Mouse (Mus musculus): ENCODE results near the gene Riox1.

Riox1 gene

DNA sequence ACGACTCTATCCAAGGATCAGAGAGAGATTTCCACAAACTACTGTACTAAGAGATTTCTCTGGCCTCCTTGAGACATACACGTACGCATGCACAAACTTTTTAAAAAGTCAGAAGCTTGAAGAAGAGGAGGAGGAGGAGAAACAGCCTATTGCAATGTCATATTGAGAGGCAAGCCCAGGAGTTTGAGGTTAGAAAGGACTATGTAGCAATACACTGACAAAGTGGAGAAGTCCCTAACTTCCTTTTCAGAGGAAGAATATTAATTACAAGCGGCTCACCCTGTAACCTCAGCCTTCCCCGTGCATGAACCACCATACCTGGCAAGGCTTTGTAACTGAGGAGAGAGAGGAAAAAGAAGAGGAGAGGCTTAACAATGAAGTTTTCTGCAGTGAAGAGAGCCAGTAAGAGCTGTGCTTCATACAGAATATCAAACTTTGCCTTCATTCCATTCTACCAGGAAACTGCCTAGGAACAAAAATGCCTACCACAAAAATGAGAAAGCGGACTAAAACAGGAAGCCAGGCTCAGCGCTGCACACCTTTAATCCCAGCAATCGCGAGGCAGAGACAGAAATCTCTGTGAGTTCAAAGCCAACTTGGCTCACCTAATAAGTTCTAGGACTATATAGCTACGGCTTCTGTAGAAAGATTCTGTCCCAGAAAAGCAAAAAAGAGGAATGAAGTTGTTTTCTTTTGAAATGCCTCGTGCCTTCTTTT, 474 bp upstream of the Riox1 start:
- DNase-seq (ENCODE audit: low spot score): no peak

DNA sequence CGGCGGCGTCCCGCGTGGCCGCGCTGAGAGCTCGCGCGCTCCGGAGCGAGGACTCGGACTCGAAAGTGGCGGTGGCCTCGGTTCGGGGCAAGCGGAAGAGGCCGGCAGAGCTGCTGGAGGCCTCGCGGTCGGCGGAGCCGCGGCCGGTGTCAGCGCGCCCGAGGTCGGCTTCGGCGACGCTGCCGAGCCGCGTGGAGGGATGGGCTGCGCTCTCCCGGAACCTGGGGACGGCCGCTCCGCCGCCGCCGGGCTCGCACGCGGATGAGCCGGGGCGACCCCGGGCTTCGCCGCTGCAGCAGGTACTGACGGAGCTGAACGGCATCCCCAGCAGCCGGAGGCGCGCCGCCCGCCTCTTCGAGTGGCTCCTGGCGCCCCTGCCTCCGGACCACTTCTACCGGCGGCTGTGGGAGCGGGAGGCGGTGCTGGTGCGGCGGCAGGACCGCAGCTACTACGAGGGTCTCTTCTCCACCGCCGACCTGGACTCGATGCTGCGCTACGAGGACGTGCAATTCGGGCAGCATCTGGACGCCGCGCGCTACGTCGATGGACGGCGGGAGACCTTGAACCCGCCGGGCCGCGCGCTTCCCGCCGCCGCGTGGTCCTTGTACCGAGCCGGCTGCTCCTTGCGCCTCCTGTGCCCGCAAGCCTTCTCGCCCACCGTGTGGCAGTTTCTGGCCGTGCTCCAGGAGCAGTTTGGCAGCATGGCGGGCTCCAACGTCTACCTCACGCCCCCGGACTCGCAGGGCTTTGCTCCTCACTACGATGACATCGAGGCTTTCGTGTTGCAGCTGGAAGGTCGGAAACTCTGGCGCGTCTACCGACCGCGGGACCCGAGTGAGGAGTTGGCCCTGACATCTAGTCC, 663 bp downstream of the Riox1 start:
- peak; percentile 57 for DNase-seq (ENCODE audit: low spot score)

DNA sequence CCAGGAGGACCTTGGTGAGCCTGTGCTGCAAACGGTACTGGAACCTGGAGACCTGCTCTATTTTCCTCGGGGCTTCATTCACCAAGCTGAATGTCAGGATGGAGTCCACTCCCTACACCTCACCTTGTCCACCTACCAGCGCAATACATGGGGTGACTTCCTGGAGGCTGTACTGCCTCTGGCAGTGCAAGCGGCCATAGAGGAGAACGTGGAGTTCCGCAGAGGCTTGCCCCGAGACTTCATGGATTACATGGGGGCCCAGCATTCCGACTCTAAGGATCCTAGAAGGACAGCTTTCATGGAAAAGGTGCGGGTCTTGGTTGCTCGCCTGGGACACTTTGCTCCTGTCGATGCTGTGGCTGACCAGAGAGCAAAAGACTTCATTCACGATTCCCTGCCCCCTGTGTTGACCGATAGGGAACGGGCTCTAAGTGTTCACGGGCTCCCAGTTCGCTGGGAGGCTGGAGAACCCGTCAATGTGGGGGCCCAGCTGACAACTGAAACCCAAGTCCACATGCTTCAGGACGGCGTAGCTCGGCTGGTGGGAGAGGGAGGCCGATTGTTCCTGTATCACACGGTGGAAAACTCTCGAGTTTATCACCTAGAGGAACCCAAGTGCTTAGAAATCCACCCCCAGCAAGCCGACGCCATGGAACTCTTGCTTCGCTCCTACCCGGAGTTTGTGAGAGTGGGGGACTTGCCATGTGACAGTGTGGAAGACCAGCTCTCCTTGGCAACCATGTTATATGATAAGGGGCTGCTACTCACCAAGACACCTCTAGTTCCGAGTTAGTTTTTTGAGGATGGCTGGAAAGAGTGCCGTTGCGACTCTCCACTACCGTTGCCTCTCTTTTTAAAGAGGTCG, 1.5 kb downstream of the Riox1 start:
- DNase-seq (ENCODE audit: low spot score): no peak

DNA sequence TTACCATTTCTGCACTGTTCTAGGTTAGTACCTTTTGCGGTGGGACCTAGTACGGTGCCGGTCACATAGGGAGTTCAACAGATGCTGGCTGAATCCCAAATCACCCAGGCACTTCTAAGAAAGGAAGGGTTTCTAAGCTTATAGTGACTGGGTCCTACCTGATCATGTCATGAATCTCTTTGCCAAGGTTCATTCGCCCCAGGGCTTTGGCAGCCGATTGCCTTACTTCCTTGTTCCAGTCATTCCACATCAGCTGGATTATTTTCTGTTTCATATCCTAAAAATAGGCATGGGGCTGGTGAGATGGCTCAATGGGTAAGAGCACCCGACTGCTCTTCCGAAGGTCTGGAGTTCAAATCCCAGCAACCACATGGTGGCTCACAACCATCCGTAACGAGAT, 7.9 kb downstream of the Riox1 start:
- no peak for DNase-seq (ENCODE audit: low spot score)

DNA sequence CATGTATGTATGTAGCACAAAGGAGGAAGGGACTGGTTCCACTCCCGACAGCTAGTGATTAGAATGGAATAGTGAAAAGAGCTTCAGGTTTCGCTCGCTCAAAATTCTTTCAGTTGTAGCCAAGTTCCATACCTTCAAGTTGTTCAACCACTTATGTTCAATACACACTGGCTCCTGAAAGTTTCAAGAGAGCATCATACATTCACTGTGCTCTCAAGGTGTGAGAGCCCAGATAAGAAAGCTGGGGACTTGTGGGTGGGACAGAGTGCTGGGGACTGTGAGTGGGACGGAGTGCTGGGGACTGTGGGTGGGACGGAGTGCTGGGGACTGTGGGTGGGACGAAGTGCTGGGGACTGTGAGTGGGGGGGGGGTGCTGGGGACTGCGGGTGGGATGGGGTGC, 14.8 kb downstream of the Riox1 start:
- no peak for DNase-seq (ENCODE audit: low spot score)

DNA sequence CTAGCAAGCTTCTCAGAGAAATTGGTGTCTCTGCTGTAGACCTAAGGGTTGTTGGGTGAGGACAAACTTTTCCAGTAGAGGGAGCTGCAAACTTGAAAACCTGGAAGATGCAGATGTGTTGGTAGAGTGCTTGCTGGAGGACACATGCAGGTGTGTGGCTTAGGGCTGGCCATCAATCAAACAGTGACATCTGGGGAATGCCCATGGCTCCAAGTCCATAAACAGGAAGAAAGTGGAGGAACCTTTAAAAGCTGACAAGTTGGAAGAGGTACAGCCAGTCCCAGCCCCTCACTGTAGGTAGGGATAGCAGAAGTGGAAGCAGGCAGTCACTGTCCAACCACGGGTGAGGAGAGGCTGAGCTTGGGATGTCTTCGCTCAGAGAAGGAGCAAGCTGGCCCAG, 21.7 kb downstream of the Riox1 start:
- DNase-seq (ENCODE audit: low spot score): peak; percentile 55

DNA sequence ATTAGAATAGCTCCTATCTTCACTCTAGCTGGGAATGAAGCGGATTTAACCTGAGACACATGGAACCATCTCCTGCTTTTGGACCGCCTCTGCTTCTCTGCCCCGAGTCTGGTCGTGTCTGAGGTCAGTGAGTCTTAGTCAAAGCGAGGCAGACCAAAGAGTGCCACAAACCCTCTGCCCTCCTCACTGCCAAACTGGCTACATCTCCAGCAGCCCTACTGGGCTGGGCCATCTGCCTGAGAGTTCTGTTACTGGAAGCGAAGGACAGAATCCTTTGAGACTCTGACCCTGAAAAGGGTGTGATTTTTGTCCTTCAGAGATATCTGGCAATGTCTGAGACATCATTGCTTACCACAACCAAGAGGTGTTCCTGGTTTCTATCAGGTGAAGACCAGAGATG, 28.5 kb downstream of the Riox1 start:
- no peak for DNase-seq (ENCODE audit: low spot score)

DNA sequence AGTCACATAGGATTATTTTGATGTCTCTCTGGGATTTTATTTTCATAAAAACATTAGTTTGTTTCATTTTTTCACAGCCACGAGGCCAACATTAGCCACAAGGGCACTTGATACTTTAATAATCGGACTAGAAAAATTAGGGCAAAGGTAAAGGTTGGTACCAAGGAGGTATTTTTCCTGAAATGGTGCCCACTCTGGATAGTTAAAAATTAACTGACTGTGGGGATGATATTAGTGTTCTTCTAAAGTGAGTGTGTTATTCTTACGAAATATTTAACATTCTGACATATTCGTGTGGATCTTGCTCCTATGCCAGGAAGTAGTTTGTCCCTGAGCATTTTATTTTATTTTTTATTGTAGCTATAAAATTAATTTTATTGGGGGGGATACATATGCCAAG, 31.2 kb downstream of the Riox1 start:
- DNase-seq (ENCODE audit: low spot score): no peak

DNA sequence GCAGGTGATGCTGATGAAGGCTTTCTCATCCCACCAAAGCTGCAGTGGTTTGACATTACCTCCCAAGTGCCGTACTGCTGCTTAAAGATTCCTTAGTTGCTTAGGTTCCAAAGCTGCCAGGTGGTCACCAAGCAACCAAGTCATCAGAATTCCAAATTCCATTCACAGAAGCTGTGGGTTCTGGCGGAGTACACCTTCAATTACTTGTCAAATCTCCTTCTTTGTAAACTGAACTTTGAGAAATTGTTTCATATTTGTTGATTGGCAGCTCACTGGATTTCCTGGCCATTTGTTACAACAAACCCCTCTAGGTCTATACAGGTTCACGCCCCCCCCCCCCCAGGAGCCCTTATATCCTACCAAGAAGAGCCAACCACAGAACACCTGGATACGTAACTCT, 34.3 kb downstream of the Riox1 start, which contains the start of gene Heatr4:
TSS of gene Heatr4 (minus strand) at position 101 of the 400 bp plus-strand sequence.
- no peak for DNase-seq (ENCODE audit: low spot score)

DNA sequence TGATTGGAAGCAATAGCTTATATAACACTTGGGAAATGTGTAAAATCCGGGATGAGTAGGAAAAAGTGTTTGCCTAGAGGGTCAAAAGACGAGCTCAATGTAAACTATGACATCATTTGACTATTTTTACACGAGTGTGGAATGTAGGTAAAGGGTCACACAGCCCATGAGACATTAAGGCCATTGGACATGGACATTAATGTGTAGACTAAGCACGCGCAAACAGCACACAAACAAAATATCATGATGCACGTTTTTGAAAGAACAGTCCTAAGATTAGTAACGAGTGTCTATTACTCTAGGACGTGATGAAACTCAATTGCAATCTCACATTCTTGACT, 36.8 kb downstream of the Riox1 start:
- DNase-seq (ENCODE audit: low spot score): no peak

DNA sequence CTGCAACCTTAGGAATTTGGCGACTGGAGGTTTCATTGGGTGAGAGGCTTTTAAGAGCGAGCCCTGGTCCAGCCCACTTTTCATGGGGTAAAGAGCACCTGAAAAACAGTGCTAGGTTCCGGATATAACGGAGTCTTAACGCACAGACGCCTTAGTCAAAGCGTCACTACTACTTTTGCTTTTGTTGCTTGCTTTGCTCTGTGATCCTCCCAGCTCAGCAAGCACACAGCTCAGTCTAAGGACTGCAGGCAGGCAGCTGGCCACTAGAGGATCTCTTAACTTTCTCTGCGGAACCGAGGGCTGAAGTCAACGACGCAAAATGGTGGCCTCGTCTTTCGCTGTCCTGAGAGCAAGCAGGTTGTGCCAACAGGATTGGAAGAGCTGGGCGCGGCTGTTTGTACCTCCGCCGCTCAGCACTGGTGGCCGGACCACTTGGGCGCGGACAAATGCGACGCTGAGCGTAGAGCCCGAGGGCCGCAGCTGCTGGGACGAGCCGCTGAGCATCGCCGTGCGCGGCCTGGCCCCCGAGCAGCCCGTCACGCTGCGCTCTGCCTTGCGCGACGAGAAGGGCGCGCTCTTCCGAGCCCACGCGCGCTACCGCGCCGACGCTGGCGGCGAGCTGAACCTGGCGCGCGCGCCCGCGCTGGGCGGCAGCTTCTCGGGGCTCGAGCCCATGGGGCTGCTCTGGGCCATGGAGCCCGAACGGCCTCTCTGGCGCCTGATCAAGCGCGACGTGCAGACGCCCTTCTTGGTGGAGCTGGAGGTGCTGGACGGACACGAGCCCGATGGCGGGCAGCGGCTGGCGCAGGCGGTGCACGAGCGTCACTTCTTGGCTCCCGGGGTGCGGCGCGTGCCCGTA, 37.4 kb downstream of the Riox1 start, which contains the start of gene Acot2:
TSS of gene Acot2 (plus strand) at position 279 of the 859 bp plus-strand sequence.
- DNase-seq (ENCODE audit: low spot score): peak; percentile 84

DNA sequence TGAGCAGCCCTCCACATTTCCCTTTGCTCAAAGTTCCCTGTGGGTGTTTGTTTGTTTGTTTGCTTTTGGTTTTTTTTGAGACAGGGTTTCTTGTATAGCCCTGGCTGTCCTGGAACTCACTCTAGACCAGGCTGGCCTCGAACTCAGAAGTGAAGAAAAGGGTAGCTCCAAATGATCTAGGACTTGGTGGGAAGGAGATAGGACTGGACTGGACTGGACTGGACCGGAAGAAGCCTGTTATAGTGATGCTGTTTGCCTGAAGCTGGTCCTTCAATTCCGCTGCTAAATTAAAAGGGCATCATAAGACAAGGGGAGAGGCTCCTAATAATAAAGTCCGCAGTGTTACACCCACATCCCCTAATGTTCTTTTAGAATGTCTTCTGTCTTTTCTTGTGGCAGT, 38.1 kb downstream of the Riox1 start:
- DNase-seq (ENCODE audit: low spot score): no peak

DNA sequence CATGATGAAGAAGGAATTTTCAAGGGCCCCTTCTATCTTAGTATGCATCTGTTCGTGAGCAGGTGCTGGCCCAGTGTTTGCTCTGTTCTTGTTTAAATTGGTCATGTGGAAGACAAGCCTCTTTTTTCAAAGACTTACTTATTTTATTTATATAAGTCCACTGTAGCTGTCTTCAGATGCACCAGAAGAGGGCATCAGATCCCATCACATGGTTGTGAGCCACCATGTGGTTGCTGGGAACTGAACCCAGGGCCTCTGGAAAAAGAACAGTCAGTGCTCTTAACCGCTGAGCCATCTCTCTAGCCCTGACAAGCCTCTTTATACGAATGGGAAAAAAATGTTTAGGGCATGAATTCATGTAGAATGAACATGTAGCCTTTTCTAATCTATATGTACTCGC, 39.0 kb downstream of the Riox1 start:
- no peak for DNase-seq (ENCODE audit: low spot score)

DNA sequence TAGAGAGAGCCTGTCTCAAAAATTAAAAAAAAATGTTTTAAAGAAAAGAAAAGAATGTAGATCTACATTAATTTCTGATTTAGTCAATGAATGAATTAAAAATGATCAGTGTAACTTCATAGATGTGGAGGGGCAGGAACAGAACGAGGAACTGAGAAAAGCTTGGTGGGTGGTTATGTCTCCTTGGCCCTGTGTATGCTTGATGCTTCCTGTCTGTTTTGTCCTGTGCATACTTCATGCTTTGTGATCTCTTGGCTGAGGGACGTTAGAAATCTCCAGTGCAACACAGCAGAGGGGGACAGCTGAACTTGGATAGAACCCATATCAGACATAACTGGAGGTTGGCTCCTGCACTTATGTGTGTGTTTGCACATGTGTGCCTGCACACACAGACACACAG, 46.8 kb downstream of the Riox1 start:
- DNase-seq (ENCODE audit: low spot score): no peak

DNA sequence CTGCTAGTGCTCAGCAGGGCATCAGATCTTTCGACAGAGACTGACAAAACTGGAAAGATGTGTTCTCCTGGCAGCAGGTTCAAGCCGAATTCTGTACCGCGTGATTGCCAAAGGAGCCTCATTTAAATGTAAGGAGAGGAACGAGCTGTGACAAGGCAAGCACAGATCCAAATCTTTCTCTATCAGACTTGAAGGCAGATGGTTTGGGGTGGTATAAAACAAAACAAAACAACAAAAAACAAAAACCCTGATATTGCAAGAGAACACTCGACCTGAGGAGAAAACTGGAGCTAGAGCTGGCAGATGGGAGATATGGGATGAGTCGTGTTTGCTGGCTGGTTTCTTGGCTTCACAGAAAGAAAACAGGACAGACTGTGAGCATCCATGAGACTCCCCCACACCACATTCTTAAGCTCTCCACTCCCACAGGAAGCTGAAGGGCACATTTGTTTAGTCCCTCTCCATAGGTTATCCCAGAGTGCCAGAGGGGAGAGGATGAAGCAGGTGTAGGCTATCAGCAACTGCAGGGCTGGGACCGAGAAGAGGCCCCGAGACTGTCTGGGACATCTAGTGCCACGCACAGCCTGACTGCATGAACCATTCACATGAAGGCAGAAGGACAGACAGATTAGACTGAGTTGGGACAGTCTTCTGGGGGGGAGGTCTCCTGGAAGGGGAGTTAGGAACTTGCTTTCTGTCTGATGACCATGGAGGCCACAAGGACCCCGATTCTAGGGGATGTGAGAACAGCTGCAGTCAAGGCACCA, 48.1 kb downstream of the Riox1 start:
- DNase-seq (ENCODE audit: low spot score): no peak

DNA sequence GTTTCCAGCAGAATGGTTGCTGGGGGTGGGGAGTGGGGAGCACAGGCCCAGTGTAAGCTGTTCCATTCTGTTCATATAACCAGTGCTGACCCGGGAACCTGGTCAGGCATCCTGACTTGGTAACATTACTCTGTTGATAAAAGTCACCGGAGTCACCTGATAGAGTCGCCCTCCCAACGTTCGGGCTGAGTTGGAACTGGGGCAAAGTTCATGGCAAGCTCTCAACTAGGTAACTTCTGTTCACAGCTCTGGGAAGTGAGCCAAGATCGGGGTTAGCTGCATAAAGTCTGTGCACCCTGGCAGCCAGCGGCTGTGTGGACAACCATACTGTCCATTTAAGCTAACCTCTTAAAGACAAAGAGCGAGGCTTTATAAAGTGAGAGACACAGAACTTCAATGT, 48.8 kb downstream of the Riox1 start:
- peak; percentile 82 for DNase-seq (ENCODE audit: low spot score)

DNA sequence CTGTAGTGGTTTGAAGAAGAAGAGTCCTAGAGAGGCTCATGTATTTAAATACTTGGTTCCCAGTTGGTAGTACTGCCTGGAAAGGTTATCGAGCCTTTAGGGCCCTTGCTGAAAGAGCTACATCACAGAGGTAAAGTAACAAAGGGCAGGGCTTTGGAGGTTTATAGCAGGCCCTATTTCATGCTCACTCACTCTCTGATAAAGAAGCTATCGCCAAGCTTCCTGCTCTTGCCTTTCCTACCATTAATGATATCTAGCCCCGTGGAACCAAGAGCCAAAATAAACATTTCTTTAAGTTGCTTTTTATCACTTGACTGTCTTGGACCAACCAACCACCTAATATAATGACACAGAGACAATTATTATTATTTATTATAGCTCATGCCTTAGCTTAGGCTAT, 50.0 kb downstream of the Riox1 start:
- no peak for DNase-seq (ENCODE audit: low spot score)

Data from yolk sac, embryonic 10.5 days (tissue).